Mouse (Mus musculus) brain, embryonic 14.5 days (tissue): ENCODE results near the gene Rnf123. TPM values are rescaled to one million over a fixed set of nuclear protein-coding genes. Genes with fewer than 3 reads are reported as not detected.

Experiments
- DNase-seq: peaks from one replicate; pipeline ENCODE4 v3.0.0-alpha.2; 2011; ENCODE audit warnings: low read depth
- CTCF ChIP-seq: fragments of 200-500 bp; IDR thresholded peaks from 2 replicates; pipeline ENCODE4 v1.5.1; 2012; ENCODE audit warnings: inconsistent platforms, mild to moderate bottlenecking, moderate library complexity, borderline replicate concordance; ENCODE audit not compliant: insufficient read depth, insufficient read length; ENCODE audit errors: extremely low read depth
- POLR2A ChIP-seq: fragments of 200-500 bp; IDR thresholded peaks from 2 replicates; pipeline ENCODE4 v1.6.1; 2012; ENCODE audit warnings: mild to moderate bottlenecking, inconsistent platforms, borderline replicate concordance; ENCODE audit not compliant: poor library complexity, insufficient read depth, insufficient read length, severe bottlenecking; ENCODE audit errors: extremely low read depth
- polyA plus RNA-seq: library from polyadenylated mRNA; depleted of rRNA; stranded (reverse); fragments of >200 nt; gene quantifications from 2 replicates; pipeline ENCODE4 v1.2.3, GENCODE M21; 2012

Gene Rnf123
- polyA plus RNA-seq, 1 experiment: 93.3 TPM

DNA sequence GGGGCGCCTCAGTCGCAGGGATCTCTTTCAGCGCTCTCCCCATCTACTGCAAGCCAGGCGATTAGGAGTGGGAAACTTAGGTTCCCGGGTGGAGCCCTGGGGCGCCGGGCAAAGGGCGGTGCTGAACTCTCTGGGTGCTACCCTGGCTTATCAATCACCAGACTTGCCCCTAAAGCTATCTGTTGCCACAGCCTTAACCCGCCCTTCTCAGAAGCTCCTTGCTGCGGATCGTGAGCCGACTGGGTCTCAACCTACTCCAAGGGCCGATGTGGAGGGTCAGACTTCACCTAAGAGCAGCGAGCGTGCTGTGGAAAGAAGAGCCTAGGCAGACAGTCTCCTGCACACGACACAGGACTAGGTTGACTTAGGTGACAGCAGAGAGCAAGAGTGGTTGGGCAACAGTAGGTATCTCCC lies 11.9 kb upstream of the Rnf123 start:
- no peak for TF ChIP-seq POLR2A
- TF ChIP-seq CTCF: no peak
- DNase-seq: peak; percentile 30

DNA sequence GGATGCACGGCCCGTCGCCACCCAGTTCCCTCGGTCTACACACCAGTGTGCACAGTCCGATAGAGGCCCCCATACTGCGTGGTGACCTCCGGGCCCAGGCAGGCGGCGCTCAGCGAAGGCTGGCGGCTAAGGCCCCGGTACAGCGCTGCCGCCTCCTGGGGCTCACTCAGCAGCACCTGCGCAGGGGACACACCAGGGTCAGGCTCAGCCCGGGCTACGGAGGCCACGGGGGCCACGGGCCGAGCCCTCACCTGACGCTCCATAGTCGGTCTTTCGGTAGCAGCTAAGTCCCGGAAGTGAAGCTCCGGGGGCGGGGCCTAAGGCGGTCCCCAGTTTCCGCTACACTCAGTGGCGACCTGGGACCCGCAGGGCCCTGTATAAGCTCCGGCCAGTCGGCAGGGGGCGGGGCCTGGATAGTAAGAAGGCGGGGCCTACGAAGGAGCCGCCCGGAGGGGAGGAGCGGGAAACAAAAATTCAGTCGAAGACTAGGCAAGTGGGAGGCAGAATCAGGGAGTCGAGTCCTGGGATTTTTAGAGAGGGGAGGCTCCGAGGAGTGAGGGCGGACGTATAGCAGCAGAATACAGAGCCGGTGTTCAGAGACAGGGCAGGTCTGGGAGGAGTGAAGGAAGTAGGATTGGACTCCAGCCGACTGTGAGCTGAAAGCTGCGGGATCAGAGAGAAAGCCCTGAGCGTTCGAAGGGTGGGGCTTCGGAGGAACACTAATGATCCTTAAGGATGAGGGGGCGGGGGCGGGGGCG lies 11.2 kb upstream of the Rnf123 start, which contains the start of gene Apeh:
TSS of gene Apeh (minus strand) at position 423 of the 758 bp plus-strand sequence.
- peak; percentile 96 for DNase-seq
- TF ChIP-seq POLR2A (peak; percentile 4; the same call in 1 of the 2 replicates), CTCF (no peak)

DNA sequence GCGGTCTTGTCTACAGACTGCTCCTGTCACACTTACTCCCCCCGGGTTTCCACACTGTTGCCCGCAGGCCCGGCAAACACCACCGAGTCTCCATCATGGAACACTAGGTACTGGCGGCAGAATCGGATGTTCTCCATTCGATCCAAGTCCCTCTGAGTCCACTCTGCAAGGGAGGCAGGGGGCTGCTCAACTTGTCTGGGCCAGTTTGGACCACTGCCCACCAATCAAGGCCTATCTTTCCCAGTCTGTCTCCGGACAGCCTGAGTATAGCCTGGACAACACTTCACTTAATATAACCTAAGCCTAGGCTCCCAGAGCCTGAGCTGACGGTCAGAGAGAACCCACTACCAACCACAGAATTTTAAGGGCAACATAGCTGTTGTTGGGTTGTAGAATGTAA lies 10.4 kb upstream of the Rnf123 start:
- TF ChIP-seq CTCF: no peak
- no peak for TF ChIP-seq POLR2A
- DNase-seq: no peak

DNA sequence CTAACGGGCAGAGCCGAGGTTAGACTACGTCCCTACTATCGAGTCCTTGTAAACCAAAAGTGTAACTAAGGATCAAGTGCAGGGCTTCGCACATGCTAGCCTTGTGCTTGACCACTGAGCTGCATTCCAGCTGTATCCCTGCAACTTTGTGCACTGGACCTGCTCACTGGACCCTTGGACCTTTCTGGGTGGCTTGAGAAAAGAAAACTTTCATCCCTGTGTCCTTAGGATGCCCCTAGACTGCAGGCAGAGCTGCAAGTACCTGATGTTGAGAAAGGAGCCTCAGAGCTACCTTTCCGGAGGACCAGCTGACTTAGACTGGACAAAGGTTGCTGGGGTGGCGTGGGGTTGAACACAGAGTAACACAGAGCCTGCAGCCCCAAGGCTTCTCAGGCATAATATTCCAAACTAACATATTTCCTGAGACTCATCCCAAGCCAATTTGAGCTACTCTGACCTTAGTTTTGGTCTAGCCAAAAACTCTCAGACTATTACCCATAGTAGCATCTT lies 7.5 kb upstream of the Rnf123 start:
- TF ChIP-seq POLR2A: no peak
- no peak for TF ChIP-seq CTCF
- DNase-seq: no peak

DNA sequence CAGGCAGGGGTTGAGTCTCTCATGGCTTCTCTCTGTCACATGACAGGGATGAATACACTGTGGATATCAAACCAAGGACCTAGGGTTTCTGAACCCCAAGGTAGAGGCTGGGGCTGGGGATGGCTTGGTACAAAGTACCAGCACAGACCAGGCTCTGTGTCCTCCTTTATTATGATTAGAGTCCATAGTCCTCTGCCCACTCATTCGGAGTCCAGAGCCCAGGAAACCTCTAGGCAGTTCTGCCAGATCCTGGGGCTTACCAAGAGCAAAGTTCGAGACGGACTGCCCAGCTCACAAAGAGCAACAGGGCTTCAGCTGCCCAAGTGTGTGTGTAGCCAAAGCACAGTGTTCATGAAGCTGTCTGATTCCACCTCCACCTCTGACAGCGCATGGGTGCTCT lies 2.1 kb upstream of the Rnf123 start:
- DNase-seq: no peak
- TF ChIP-seq CTCF (no peak), POLR2A (no peak)

DNA sequence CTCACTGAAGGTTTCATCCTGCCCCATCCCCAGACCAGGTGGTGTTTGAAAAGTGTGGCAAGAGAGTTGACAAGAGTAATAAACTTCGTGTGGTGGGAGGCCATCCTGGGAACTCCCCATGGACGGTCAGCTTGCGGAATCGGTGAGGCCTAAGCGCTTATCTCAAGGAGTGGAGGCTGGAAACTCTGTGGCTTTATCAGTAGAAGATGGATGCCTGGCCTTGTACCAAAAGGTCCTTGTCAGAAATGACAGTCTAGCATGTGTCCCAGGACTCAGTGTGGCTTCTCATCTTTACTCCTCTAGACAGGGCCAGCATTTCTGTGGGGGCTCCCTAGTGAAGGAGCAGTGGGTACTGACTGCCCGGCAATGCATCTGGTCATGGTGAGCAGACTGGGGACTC lies 415 bp upstream of the Rnf123 start:
- no peak for TF ChIP-seq POLR2A

DNA sequence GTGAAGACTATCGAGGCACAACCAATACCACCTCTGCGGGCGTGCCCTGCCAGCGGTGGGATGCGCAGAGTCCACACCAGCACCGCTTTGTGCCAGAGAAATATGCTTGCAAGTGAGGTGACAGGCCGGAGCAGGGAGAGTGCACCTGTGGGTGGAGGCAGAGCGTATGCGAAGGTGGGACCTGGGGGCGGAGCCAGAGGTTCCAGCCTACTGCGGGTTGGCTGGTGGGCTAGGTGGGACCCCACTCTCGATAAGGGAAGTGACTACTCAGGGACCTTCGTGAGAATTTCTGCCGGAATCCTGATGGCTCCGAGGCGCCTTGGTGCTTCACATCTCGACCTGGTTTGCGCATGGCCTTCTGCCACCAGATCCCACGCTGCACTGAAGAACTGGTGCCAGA lies 597 bp downstream of the Rnf123 start:
- TF ChIP-seq POLR2A: no peak
- DNase-seq: no peak

More for the DNA sequence above, 415 bp upstream of the Rnf123 start:
- no peak for DNase-seq

DNA sequence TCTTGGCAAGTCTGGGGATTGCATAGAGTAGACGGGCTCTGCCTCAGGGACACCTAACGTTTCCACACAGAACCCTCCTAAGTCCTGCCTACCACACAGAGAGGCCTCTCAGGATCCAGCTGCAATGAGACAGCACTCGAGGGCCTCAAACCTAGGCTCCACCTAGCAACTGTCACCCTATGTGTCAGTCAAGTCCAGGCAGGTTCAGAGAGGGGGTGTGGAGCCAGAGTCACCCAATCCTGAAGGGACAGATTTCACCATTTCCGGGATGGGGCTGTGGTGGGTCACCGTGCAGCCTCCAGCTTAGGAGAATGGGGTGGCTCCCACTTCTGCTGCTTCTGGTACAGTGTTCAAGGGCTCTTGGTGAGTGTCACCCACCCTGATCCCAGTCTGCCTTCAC lies 3.0 kb downstream of the Rnf123 start, which contains the start of gene Mst1:
TSS of gene Mst1 (plus strand) at position 269 of the 400 bp plus-strand sequence.
- no peak for TF ChIP-seq CTCF
- no peak for DNase-seq

DNA sequence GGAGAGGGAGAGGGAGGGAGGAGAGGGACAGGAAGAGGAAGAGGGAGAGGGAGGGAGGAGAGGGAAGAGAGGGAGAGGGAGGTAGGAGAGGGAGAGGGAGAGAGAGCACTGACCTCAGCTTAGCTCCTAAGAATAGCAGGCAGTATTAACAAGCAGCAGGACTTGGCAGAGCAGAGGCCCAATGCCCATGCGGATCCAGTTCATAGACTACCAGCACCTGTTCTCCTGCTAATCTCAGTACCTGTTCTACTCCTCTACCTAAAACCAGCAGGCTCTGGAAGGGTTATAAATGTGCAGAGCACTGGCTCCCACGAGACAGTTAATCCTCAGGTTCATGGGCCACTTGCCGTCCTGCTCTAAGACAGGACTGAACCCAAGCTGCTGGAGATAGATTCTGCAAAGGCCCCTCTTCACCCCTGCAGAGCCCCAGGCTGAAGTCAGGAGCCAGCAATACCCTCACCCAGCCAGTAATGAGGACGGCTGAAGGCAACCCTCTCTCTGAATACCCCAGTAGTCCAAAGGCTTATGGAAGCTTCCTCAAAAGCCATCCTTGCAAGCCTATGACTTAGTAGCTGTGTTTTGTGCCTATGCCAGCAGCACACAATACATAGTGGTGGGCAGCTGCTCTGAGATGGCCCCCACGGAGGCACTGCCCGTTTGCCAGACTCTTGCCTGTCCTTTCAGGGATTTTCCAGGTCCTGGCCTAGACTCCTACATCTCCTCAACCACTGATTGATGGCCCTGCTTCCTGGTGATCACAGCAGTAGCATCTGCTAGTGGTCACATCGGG lies 9.8 kb downstream of the Rnf123 start:
- DNase-seq: peak; percentile 21
- TF ChIP-seq POLR2A: no peak
- no peak for TF ChIP-seq CTCF

DNA sequence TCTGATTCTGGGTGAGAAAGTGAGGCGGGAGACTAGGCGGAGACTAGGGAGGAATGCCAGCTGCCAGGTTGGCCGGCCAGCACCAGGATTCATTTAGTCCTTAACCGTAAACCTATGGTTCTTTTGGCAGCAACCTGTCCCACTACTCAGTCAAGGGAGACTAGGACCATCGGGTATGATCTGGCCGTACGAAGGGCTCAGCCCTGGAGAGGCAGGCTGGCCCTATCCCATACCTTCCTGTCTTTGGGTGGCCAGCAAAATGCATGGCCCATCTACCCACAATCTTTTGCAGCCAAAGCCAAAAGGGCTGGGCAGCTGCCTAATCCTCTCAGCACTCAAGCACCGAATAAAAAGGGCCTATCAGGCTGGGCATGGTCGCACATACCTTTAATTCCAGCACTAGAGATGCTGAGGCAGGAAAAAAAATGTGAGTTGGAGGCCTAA lies 10.6 kb downstream of the Rnf123 start:
- peak; percentile 40 for DNase-seq
- no peak for TF ChIP-seq CTCF
- no peak for TF ChIP-seq POLR2A

DNA sequence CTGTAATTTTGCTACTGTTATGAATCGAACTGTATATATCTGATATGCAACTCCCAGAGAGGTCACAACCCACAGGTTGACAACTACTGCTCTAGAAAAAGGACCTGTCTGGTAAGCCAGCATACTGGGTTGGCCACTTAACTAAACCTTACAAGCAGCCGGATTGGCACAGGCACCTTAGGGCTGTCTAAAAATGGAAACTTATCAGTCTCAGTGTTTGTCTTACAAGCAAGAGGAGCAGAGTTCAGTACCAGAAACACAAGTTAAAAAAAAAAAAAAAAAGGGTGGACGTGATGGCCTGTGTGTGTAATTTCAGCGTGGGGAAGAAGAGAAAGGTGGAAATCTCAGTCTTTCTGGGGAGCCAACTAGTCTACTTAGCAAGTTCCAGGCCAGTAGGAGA lies 11.3 kb downstream of the Rnf123 start:
- DNase-seq: no peak
- no peak for TF ChIP-seq CTCF
- TF ChIP-seq POLR2A: no peak
